Mouse (Mus musculus) brown adipose tissue, adult 24 weeks (tissue): ENCODE measurements around the gene Nqo2. TPM values are rescaled to one million over a fixed set of nuclear protein-coding genes. Genes with fewer than 3 reads are reported as not detected.

Experiments
- H3K27ac ChIP-seq: fragments of 200-500 bp; replicated peaks from 2 replicates; pipeline ENCODE4 v1.5.1; 2012; ENCODE audit warnings: low read depth, mild to moderate bottlenecking, low read length
- H3K4me1 ChIP-seq: fragments of 200-500 bp; 2 replicates; pipeline ENCODE4 v1.6.1; 2012; ENCODE audit warnings: low read length, mixed read lengths; ENCODE audit not compliant: control insufficient read depth, insufficient read depth, insufficient read length
- H3K4me3 ChIP-seq: fragments of 200-500 bp; 2 replicates; pipeline ENCODE4 v1.5.1; 2012; ENCODE audit warnings: low read depth, mild to moderate bottlenecking, low read length, moderate library complexity; ENCODE audit not compliant: insufficient read depth
- polyA plus RNA-seq: library from polyadenylated mRNA; stranded (reverse); fragments of >200 nt; gene quantifications from 2 replicates; pipeline ENCODE4 v1.2.4, GENCODE M21; 2012; ENCODE audit not compliant: missing spikeins, insufficient read depth, insufficient read length

Nqo2 gene
- polyA plus RNA-seq, 1 experiment: 34.4 TPM

DNA sequence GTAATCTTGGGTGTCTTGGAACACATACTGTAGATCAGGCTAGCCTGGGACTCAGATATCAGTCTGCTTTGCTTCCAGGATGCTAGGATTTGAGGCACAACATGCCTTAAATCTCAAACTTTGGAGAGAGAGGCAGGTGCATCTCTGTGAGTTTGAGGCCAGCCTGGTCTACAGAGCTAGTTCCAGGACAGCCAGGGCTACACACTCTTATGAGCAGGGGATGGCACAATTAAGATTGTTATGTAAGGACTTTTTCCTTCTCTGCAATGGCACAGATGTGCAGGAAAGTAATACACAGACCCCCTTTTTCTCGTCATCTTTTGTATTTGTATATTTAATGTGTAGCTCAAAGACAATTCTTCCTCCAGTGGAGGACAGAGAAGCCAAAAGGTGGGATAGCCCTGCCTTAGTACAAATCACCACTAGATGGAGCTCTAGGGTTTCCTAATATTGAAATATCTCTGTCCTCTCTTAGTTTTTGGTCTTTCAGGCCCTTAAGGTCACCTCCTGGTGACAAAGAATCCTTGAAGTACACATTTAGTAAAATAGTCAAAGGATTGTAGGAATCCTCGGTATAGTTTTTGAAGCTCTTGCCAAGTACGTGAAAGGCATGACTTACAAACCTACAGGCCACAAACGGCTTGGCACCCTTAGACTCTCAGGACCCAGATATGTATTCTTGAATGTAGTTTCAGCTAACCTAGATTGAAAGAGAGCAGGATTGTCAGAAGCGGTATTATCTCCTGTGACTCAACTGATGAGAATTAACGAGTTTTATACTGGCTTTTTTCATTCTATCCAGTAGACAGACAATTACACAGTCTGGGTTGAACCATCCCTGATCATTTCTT is 7.7 kb upstream of the Nqo2 start:
- no peak overlapping the region for H3K27ac ChIP-seq
- no peaks in the 10 kb centered on the region for H3K4me1 ChIP-seq
- H3K4me3 ChIP-seq: no peak overlapping the region

DNA sequence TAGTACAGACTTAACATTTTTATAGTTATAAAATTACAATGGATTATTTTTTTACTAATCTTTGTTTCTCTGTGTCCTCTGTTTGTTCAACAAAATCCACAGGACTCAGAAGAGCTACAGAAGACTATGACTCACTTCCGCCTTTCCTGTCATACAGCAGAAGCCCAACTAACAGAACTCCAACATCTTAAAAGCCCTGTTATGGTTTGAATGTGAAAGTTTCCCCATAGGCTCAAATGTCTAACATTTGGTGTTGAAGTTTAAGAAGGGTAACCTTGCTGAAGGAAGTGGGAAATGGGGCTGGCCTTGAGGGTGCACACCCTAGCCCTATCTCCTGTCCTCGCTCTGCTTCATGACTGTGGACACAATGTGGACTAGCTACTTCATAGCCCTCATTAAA is 4.7 kb upstream of the Nqo2 start:
- Histone ChIP-seq H3K27ac (no peak overlapping the region), H3K4me1 (no peaks in the 10 kb centered on the region), H3K4me3 (no peak overlapping the region)

DNA sequence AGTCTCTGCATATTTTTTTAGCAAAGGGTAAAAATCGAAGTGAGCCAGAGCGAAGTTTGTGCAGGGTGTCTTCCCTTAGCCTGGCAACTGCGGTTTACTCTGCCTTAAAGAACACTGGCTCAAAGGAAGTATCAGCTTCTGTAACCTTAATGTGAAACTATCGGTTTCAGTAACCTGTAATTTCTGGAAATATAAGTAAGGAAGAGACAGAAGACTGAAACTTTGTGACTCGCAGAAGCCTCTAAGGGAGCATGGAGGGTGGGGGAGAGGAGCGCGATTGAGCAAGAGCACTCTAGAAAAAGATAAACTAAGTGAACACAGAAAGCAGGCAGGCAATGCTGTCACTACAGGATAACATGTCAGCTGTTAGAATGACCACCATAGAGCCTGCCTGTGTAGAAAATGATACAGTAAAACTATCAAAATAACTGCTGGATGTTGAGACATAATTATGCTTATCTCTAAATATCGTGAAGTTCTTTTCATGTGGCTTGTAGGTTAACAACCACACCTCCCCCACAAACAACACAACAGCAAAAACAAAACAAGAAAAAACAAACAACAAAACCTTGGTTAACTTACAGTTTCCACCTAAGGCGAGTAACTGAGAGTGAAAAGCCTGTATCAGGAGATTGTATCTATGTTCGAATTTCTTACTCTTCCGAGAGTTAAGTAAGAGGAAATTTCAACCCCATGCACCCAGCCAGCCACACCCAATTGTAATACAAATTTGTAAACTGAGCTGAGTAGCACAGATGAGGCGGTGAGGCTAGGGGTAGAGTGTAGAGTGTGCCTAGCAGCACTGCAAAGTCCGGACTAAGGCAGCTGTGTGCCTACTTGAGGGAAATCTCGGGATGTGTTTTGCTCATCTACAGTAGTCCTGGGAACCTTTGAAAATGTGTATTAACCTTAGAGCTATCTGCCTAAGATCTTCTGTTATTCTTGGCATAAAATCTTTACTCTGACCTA is 853 bp downstream of the Nqo2 start:
- Histone ChIP-seq H3K27ac (peak overlapping the region; percentile 68), H3K4me3 (peak overlapping the region; percentile 89), H3K4me1 (peaks cover 2% of the 10 kb centered on the region; the same call in 1 of the 2 replicates)

DNA sequence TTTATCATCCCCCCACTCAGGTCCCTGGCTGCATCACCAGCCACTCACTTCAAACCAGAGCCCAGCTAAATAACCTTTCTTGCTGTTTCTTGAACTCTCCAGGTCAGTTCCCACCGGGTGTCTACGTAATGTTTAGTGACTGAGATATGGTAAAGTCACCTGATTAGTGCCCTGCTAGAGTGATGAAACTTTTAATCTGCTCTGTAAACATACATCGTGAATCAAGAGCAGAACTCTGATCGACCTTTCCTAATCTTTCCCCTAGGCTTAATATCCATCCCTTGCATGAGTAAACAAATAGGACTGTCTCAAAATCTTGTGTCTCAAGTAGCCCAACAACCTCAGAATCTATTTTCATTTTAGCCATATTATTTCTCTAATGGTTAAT is 1.5 kb downstream of the Nqo2 start:
- H3K4me1 ChIP-seq: peaks cover 2% of the 10 kb centered on the region; the same call in 1 of the 2 replicates
- 0 out of 2 replicates have a peak overlapping the region, but pooled peaks have one; percentile 26 for H3K27ac ChIP-seq
- H3K4me3 ChIP-seq: peak overlapping the region; percentile 89; the same call in 1 of the 2 replicates

DNA sequence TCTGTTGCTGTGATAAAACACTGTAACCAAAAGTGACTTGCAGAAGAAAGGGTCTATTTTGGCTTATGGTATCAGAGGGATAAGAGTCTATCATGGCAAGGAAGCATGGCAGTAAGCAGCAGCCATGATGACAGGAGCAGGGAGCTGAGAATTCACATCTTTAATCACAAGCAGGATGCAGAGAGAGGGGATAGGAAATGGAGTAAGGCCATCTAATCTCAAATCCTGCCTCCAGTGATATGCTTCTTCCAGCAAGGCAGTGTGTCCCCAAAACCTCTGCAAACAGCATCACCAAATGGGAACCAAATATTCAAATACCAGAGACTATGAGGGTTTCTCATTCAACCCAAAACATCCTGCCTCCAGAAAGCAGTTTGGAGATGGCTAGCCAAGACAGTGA is 2.1 kb downstream of the Nqo2 start:
- no peak overlapping the region for H3K4me3 ChIP-seq
- H3K4me1 ChIP-seq: peaks cover 2% of the 10 kb centered on the region; the same call in 1 of the 2 replicates
- H3K27ac ChIP-seq: peak overlapping the region; percentile 11; the same call in 1 of the 2 replicates

DNA sequence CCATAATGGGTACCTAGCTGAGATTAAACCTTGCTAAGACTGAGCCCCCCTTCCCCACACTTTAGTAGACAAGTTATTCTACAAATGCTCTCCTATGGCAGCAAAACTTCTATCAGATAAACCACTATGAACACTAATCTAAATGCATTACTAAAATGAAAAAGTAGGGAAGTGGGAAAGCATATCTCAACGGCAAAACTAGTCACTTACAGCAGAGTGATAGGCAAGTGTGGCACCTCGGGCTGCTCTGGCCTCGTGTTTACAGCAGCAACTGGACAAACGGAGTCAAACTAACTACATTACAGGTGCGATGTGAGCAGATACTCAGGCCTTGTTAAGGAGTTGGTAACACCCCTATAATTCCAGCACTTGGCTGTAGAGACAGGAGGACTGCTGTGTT is 25.1 kb downstream of the Nqo2 start:
- Histone ChIP-seq H3K4me3 (no peak overlapping the region), H3K27ac (no peak overlapping the region), H3K4me1 (no peaks in the 10 kb centered on the region)

DNA sequence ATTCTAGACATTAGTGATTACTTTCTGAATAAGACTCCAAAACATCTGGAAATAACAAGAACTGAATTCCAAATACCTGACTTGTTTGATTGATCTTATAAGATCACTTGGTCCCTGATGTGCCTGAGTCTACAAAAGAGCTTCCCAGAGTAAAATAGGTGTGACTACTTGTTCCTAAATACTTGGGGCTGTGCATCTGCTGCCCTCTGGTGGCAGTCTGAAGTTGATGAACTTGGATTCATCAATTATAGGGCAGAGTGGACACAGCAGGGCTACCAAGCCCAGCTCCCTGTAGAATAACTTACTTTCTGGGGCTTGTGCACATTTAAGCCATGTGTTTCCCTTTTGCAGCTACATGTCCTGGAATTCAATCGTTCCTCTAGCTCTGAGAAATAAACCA is 30.7 kb downstream of the Nqo2 start:
- Histone ChIP-seq H3K27ac (no peak overlapping the region), H3K4me1 (no peaks in the 10 kb centered on the region), H3K4me3 (no peak overlapping the region)

DNA sequence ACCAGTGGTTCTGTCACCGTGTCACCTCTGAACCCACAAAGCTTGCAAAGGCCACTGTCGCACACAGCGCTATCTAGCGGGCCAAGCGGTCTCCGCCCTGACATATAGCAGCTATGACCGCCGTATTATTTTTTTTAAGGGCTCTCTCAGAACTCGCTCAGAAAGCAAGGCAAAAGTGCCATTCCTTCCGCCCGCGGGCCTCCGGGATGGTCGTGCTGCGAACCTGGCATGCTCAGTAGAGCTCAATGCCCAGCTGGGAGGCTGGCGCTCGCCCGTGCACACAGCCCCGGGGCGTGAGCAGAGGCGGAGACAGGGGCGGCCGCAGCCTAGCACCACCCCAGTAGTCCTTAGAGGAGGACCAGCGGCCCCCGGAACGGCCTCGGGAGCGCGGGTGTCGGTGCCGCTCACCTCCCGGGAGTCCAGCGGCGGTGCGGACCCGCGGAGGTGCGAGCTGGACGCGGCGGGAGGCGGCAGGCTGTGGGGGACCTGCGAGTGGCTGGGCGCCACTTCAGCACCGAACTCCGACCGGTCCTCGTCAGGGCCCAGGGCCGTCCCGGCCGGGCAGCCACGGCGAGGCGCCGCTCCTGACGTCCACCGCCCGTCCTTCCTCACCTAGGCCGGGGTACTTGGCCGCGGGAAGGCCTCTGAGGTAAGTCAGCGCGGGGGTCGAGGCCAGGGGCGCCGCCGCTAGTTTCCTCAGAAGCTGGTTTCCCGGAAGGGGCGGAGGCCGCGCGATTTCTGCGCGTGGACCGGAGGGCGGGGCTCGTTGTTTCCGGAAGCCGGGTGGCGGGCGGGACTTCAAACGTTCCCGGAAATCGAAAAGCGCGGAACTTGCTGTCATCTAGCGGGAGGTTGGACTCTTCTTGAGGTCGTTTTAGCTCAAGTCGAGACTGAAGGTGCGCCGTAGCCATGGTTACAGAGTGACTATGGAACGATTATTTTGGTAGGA is 37.8 kb downstream of the Nqo2 start, which contains the start of the genes Ripk1 and Serpinb6a:
Gene Ripk1, plus strand, starts transcription at position 306 of the 949 bp plus-strand sequence.
Gene Serpinb6a, minus strand, starts transcription at position 737 of the 949 bp plus-strand sequence.
- Histone ChIP-seq H3K4me1 (0 out of 2 replicates have a peak, but pooled peaks cover 3% of the 10 kb centered on the region), H3K27ac (peak within 1 kb of the TSS; percentile 67), H3K4me3 (peak within 1 kb of the TSS; percentile 74)

DNA sequence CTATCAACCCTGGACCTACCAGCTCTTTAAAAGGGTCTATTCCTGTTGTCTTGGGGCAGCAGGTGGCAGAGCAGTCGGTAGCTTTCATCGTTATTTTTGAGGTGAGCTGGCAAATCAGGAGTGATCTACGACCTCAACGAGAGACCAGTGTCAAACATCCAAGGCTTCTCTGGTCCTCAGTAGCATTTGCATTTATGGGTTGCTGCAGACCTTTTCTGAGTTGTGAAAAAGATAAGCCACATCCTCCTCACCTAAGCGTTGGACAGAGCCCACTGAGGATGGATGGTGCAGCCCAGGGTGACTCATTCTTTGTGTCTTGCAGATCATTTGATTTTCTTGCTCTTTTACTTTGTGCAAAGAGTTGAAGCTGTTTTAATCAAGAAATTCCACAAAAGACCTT is 38.6 kb downstream of the Nqo2 start:
- Histone ChIP-seq H3K27ac (no peak overlapping the region), H3K4me1 (0 out of 2 replicates have a peak, but pooled peaks cover 3% of the 10 kb centered on the region), H3K4me3 (peak overlapping the region; percentile 74)

DNA sequence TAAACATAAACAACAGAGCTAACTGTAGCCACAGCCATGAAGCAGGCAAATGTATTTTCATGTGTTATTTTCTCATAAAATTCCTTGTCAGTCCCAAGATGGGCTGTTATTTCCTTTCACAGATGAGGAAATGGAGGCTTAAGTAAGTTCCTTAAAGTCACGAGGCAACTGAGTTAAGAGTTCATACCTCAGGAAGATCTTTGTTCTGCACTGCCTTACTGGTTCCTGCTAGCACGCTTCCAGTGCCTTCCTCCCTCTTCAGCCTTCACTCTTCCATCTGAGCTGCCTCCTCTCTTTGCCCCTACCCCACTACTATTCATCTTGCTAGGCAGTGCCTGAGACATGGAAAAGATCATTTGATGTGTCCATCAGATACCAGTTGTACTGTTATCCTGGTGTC is 42.7 kb downstream of the Nqo2 start:
- 0 out of 2 replicates have a peak, but pooled peaks cover 3% of the 10 kb centered on the region for H3K4me1 ChIP-seq
- H3K4me3 ChIP-seq: no peak overlapping the region
- peak overlapping the region; percentile 75 for H3K27ac ChIP-seq

DNA sequence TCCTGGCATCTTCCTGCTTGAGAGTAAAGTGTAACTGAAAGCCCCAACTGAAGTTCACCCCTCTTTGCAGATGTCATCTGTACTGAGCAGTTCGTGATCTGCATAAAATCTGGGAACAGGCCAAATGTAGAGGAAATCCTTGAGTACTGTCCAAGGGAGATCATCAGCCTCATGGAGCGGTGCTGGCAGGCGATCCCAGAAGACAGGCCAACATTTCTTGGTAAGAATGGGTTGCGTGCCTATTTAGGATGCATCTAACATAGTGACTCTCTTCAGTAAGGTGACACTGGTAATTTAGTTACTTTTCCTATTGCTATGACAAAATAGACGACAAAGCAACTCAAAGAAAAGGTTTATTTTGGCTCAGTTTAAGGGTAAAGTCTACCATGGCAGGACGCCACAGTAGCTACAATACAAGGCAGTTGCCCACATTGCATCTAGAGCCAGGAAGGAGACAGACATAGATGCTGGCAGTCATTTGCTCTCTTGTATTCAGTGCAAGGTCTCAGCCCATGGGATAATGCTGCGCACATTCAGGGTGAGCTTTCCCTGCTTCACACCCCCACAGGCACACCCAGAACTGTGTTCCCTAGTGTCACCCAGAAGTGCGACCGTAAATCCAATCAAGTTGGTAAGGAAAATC is 52.6 kb downstream of the Nqo2 start:
- Histone ChIP-seq H3K4me1 (no peaks in the 10 kb centered on the region), H3K27ac (no peak overlapping the region), H3K4me3 (no peak overlapping the region)

DNA sequence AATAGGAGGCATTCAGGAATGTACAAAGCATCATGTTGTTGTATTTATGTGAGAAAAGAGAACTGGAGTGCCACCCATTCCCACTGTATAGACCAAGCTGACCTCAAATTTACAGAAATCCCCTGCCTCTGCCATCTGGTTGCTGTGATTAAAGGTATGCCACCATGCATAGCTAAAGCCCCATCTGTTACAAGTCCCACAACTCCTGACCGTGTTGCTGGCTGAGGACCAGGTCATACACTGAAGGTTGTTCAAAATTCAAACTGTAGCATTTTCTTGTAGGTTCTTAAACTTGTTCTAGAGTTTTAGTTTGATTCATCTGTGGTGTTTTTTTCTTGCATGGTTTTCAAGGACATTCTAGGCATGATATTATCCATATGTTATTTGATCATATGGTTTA is 54.0 kb downstream of the Nqo2 start:
- Histone ChIP-seq H3K4me3 (no peak overlapping the region), H3K4me1 (no peaks in the 10 kb centered on the region), H3K27ac (no peak overlapping the region)

DNA sequence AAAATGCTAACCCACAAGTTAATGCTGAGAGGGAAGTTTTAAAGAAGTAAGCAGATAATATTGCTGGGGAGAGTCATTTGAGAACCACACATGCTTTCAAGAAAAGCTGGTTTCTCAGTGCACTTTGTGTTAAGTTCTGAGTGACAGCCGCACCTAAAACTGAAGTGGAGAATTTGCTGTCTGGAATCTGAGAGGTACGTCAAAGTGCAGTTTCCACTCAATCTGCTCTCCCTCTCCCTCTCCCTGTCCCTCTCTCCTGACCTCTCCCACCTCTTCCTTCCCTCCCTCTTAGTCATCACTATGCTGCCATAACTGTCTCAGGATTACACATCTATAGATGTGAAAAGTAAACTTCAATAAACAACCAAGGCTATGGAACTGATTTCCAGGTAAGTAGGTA is 57.5 kb downstream of the Nqo2 start:
- Histone ChIP-seq H3K4me3 (no peak overlapping the region), H3K4me1 (no peaks in the 10 kb centered on the region), H3K27ac (no peak overlapping the region)

DNA sequence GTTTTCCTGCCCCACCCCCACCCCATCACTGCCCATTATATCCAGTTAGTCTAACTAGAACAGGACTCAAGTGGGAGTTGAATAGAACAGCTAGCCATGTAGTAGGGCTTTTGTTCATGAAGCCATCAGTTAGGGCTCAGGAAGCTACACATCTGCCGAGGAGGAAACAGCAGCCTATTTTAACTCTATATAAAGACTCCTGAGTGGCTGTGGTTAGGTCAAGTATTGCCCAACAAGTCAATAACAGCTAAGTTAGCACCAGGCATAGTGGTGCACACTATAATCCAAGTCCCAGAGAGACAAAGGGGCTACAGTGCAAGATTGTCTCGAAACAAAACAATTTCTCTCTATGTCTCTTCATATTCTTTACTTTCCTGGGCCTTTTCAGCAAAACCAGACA is 67.6 kb downstream of the Nqo2 start:
- peaks cover under 1% of the 10 kb centered on the region; the same call in 1 of the 2 replicates for H3K4me1 ChIP-seq
- no peak overlapping the region for H3K27ac ChIP-seq
- no peak overlapping the region for H3K4me3 ChIP-seq
